In genomic region chr4:26555690-26556089, GRCm38 (mm10) we compare ENCODE assay signal across 25 mouse cellular contexts.
"Had no signal": no experiment of that assay in that cellular context is flagged by ENCODE, and none has a peak within 500 bp of the region (broad histone marks: within the 10 kb centered on the region; RNA-seq: fewer than 3 reads in every experiment).

No protein-coding gene starts in this region.

- H3K4me3 ChIP-seq: heart, adult 2 months; heart, embryonic 13.5 days; heart, embryonic 15.5 days; hindbrain, embryonic 13.5 days; hindbrain, embryonic 15.5 days; kidney, embryonic 15.5 days; limb, embryonic 13.5 days; limb, embryonic 15.5 days; liver, embryonic 12.5 days had no signal

- H3K4me1 ChIP-seq: heart, embryonic 13.5 days; heart, embryonic 15.5 days; hindbrain, embryonic 13.5 days; hindbrain, embryonic 15.5 days; kidney, embryonic 15.5 days; limb, embryonic 13.5 days; limb, embryonic 15.5 days; liver, embryonic 12.5 days had no signal

- H3K9ac ChIP-seq: heart, embryonic 13.5 days; heart, embryonic 15.5 days; hindbrain, embryonic 13.5 days; hindbrain, embryonic 15.5 days; kidney, embryonic 15.5 days; limb, embryonic 13.5 days; limb, embryonic 15.5 days; liver, embryonic 12.5 days had no signal

- H3K36me3 ChIP-seq: heart, embryonic 13.5 days; heart, embryonic 15.5 days; hindbrain, embryonic 13.5 days; hindbrain, embryonic 15.5 days; kidney, embryonic 15.5 days; limb, embryonic 13.5 days; limb, embryonic 15.5 days; liver, embryonic 12.5 days had no signal

- H3K27me3 ChIP-seq: heart, embryonic 13.5 days; heart, embryonic 15.5 days; hindbrain, embryonic 13.5 days; hindbrain, embryonic 15.5 days; kidney, embryonic 15.5 days; limb, embryonic 13.5 days; limb, embryonic 15.5 days; liver, embryonic 12.5 days had no signal

- H3K27ac ChIP-seq: heart, adult 2 months; heart, embryonic 13.5 days; heart, embryonic 15.5 days; hindbrain, embryonic 13.5 days; hindbrain, embryonic 15.5 days; kidney, embryonic 15.5 days; kidney, postnatal 0 days; limb, embryonic 13.5 days; limb, embryonic 15.5 days; liver, embryonic 12.5 days had no signal

- DNase-seq: gastrocnemius, postnatal 14 days; gastrocnemius, postnatal 36 days; heart, adult 11 months; heart, adult 2 months; heart, postnatal 14 days; heart, postnatal 36 days; kidney, adult 11 months; kidney, adult 2 months; kidney, adult 9 months; kidney, postnatal 14 days; kidney, postnatal 36 days; layer of hippocampus, adult 9-11 months; layer of hippocampus, postnatal 36 days; left cerebral cortex, postnatal 4 days had no signal

- ATAC-seq: intestine, embryonic 16.5 days; liver, embryonic 12.5 days had no signal

- H3K4me2 ChIP-seq: heart, embryonic 11.5 days; heart, embryonic 13.5 days; heart, embryonic 15.5 days; hindbrain, embryonic 13.5 days; hindbrain, embryonic 15.5 days; kidney, embryonic 15.5 days; limb, embryonic 13.5 days; limb, embryonic 15.5 days; liver, embryonic 12.5 days had no signal

- H3K9me3 ChIP-seq: heart, embryonic 15.5 days; hindbrain, embryonic 13.5 days; hindbrain, embryonic 15.5 days; kidney, embryonic 15.5 days; limb, embryonic 13.5 days; limb, embryonic 15.5 days; liver, embryonic 12.5 days had no signal
